20 mouse cellular contexts compared by ENCODE assay signal in genomic region chr12:84013130-84013529, GRCm38 (mm10). TPM values are rescaled to one million over a fixed set of nuclear protein-coding genes. Genes with fewer than 3 reads are reported as not detected.
DNase-seq lines count a peak whose midpoint lies in the region; ATAC-seq and TF ChIP-seq lines count a peak whose summit lies in the region.
"Had no signal": no experiment of that assay in that cellular context is flagged by ENCODE, and none has a peak within 500 bp of the region (broad histone marks: within the 10 kb centered on the region; RNA-seq: fewer than 3 reads in every experiment).

No protein-coding gene starts in this region.

- H3K9me3 ChIP-seq in forebrain, embryonic 13.5 days (replicated peaks): no peaks in the 10 kb centered on the region
- H3K9me3 ChIP-seq in forebrain, embryonic 16.5 days (ENCODE audit: control insufficient read depth, low read length): no peaks in the 10 kb centered on the region
- peaks cover 5% of the 10 kb centered on the region for H3K9me3 ChIP-seq in E14TG2a.4 (ENCODE audit: low read length)
- H3K9me3 ChIP-seq in midbrain, embryonic 13.5 days: no peaks in the 10 kb centered on the region
- H3K9me3 ChIP-seq: embryonic facial prominence, embryonic 10.5 days; heart, embryonic 13.5 days; stomach, embryonic 15.5 days had no signal

- no peak overlapping the region for H3K4me2 ChIP-seq in forebrain, embryonic 13.5 days
- no peak overlapping the region for H3K4me2 ChIP-seq in forebrain, embryonic 16.5 days (ENCODE audit: low read length)
- 0 out of 2 replicates have a peak overlapping the region, but pooled peaks have one; percentile 2 for H3K4me2 ChIP-seq in midbrain, embryonic 13.5 days (replicated peaks)
- H3K4me2 ChIP-seq: heart, embryonic 13.5 days; stomach, embryonic 15.5 days had no signal

- H3K4me3 ChIP-seq in forebrain, embryonic 13.5 days: no peak overlapping the region
- no peak overlapping the region for H3K4me3 ChIP-seq in forebrain, embryonic 16.5 days (replicated peaks; ENCODE audit: low read length)
- no peak overlapping the region for H3K4me3 ChIP-seq in layer of hippocampus, adult 2 months
- H3K4me3 ChIP-seq in E14TG2a.4 (replicated peaks; ENCODE audit: low read length): no peak overlapping the region
- H3K4me3 ChIP-seq in midbrain, embryonic 13.5 days (replicated peaks): no peak overlapping the region
- H3K4me3 ChIP-seq: embryonic facial prominence, embryonic 10.5 days; heart, embryonic 13.5 days; stomach, embryonic 15.5 days had no signal

- no peaks in the 10 kb centered on the region for H3K27me3 ChIP-seq in forebrain, embryonic 13.5 days
- no peaks in the 10 kb centered on the region for H3K27me3 ChIP-seq in forebrain, embryonic 16.5 days (replicated peaks; ENCODE audit: control insufficient read depth, insufficient read depth, low read length)
- H3K27me3 ChIP-seq in E14TG2a.4 (ENCODE audit: insufficient read depth, low read length): peaks cover 24% of the 10 kb centered on the region
- H3K27me3 ChIP-seq in midbrain, embryonic 13.5 days: no peaks in the 10 kb centered on the region
- H3K27me3 ChIP-seq: stomach, embryonic 15.5 days had no signal

- peaks cover 36% of the 10 kb centered on the region for H3K4me1 ChIP-seq in forebrain, embryonic 13.5 days
- peaks cover 26% of the 10 kb centered on the region for H3K4me1 ChIP-seq in forebrain, embryonic 16.5 days (replicated peaks; ENCODE audit: control insufficient read depth, insufficient read depth, low read length)
- H3K4me1 ChIP-seq in E14TG2a.4 (replicated peaks; ENCODE audit: low read depth, low read length): peaks cover 28% of the 10 kb centered on the region
- H3K4me1 ChIP-seq in midbrain, embryonic 13.5 days (replicated peaks): peaks cover 36% of the 10 kb centered on the region

- WGBS in forebrain, embryonic 13.5 days: 66% methylated on average over 6 of the region's 6 CpGs
- WGBS in forebrain, embryonic 16.5 days: 64% methylated on average over 6 of the region's 6 CpGs
- 60% methylated on average over 6 of the region's 6 CpGs for WGBS in midbrain, embryonic 13.5 days

- ATAC-seq in forebrain, embryonic 13.5 days: no peak
- no peak for ATAC-seq in forebrain, embryonic 16.5 days
- no peak for ATAC-seq in midbrain, embryonic 13.5 days
- ATAC-seq: inflammation-experienced regulatory T-cells, adult 6 months had no signal

- peak; percentile 60 for TF ChIP-seq CTCF in layer of hippocampus, adult 2 months (conservative IDR thresholded peaks at IDR 0.05)
- TF ChIP-seq CTCF in E14TG2a.4 (conservative IDR thresholded peaks at IDR 0.05; ENCODE audit: low read length): peak; percentile 27; the same call in 1 of the 2 replicates

- H3K9ac ChIP-seq in forebrain, embryonic 13.5 days: no peak overlapping the region
- H3K9ac ChIP-seq in forebrain, embryonic 16.5 days (replicated peaks; ENCODE audit: low read depth, low read length): no peak overlapping the region
- H3K9ac ChIP-seq in midbrain, embryonic 13.5 days (replicated peaks): no peak overlapping the region
- H3K9ac ChIP-seq: heart, embryonic 13.5 days; stomach, embryonic 15.5 days had no signal

- peaks cover 6% of the 10 kb centered on the region for H3K36me3 ChIP-seq in forebrain, embryonic 13.5 days (ENCODE audit: poor library complexity, severe bottlenecking)
- H3K36me3 ChIP-seq in forebrain, embryonic 16.5 days (ENCODE audit: control insufficient read depth, insufficient read depth): no peaks in the 10 kb centered on the region
- 0 out of 2 replicates have a peak, but pooled peaks cover 3% of the 10 kb centered on the region for H3K36me3 ChIP-seq in E14TG2a.4 (ENCODE audit: insufficient read depth, low read length)
- H3K36me3 ChIP-seq in midbrain, embryonic 13.5 days: peaks cover 3% of the 10 kb centered on the region; the same call in 1 of the 2 replicates

- peak overlapping the region; percentile 31; the same call in 1 of the 2 replicates for H3K27ac ChIP-seq in forebrain, embryonic 13.5 days
- no peak overlapping the region for H3K27ac ChIP-seq in forebrain, embryonic 16.5 days (ENCODE audit: low read length)
- peak overlapping the region; percentile 53; the same call in 1 of the 2 replicates for H3K27ac ChIP-seq in layer of hippocampus, adult 2 months
- H3K27ac ChIP-seq in midbrain, embryonic 13.5 days: peak overlapping the region; percentile 47; the same call in 1 of the 2 replicates
- H3K27ac ChIP-seq: embryonic facial prominence, embryonic 10.5 days; heart, embryonic 13.5 days; stomach, embryonic 15.5 days had no signal

- no peak for DNase-seq in layer of hippocampus, adult 2 months (ENCODE audit: low spot score in 2 of 2)
- DNase-seq in layer of hippocampus, postnatal 14 days (ENCODE audit: low spot score in 2 of 2): no peak
- DNase-seq in natural killer cell, adult 2 months (ENCODE audit: low spot score in 2 of 2): no peak
- DNase-seq in embryo, embryonic 9.5 days (ENCODE audit: extremely low spot score): no peak
- DNase-seq: cerebellum, adult 2 months; right cerebral cortex, postnatal 14 days; thymus, postnatal 25 days had no signal

RNA-seq across cellular contexts. Expression of gene Acot1, which starts 3.8 kb away (rescaled TPM):
- polyA plus RNA-seq in forebrain, embryonic 13.5 days (2015; fragmentation: Nextera tagmentation; extraction: Ambion mirVana): 54.0 and 56.5 TPM in 2 replicates
- polyA plus RNA-seq in forebrain, embryonic 16.5 days (2015; fragmentation: Nextera tagmentation; extraction: Ambion mirVana): 72.1 and 101 TPM in 2 replicates
- 10 to 100 TPM; 27.0 to 28.3 TPM for total RNA-seq in layer of hippocampus, adult 2 months (2021)
- 10 to 100 TPM; 20.7 to 23.9 TPM for total RNA-seq in layer of hippocampus, postnatal 14 days (2021)
- 64.6 and 66.8 TPM in 2 replicates for polyA plus RNA-seq in midbrain, embryonic 13.5 days (2015; fragmentation: Nextera tagmentation; extraction: Ambion mirVana)
- polyA plus RNA-seq: inflammation-experienced regulatory T-cells, adult 6 months had no signal

RNA-seq across cellular contexts. Expression of gene Acot4, which starts 25.0 kb away (rescaled TPM):
- polyA plus RNA-seq in forebrain, embryonic 13.5 days (2015; fragmentation: Nextera tagmentation; extraction: Ambion mirVana): 0.09 and 0.10 TPM in 2 replicates
- polyA plus RNA-seq in forebrain, embryonic 16.5 days (2015; fragmentation: Nextera tagmentation; extraction: Ambion mirVana): 0.21 and 0.35 TPM in 2 replicates
- 1 to 10 TPM; 3.2 to 3.4 TPM for total RNA-seq in layer of hippocampus, adult 2 months (2021)
- 1 to 10 TPM; 2.2 to 4.4 TPM for total RNA-seq in layer of hippocampus, postnatal 14 days (2021)
- 0.05 and 0.09 TPM in 2 replicates for polyA plus RNA-seq in midbrain, embryonic 13.5 days (2015; fragmentation: Nextera tagmentation; extraction: Ambion mirVana)

RNA-seq across cellular contexts. Expression of gene Acot2, which starts 25.5 kb away (rescaled TPM):
- 9.9 and 11.1 TPM in 2 replicates for polyA plus RNA-seq in forebrain, embryonic 13.5 days (2015; fragmentation: Nextera tagmentation; extraction: Ambion mirVana)
- 9.4 and 11.3 TPM in 2 replicates for polyA plus RNA-seq in forebrain, embryonic 16.5 days (2015; fragmentation: Nextera tagmentation; extraction: Ambion mirVana)
- total RNA-seq in layer of hippocampus, adult 2 months (2021): 10 to 100 TPM; 16.2 to 18.1 TPM
- total RNA-seq in layer of hippocampus, postnatal 14 days (2021): 10 to 100 TPM; 15.0 to 15.3 TPM
- polyA plus RNA-seq in midbrain, embryonic 13.5 days (2015; fragmentation: Nextera tagmentation; extraction: Ambion mirVana): 10.6 and 11.8 TPM in 2 replicates

RNA-seq across cellular contexts. Expression of gene Gm49366, which starts 25.6 kb away (rescaled TPM):
- not detected in 2 replicates for polyA plus RNA-seq in forebrain, embryonic 13.5 days (2015; fragmentation: Nextera tagmentation; extraction: Ambion mirVana)
- polyA plus RNA-seq in forebrain, embryonic 16.5 days (2015; fragmentation: Nextera tagmentation; extraction: Ambion mirVana): not detected in 2 replicates
- 1 to 10 TPM in 1 of 2 experiments, not detected in 1; 2.9 TPM for total RNA-seq in layer of hippocampus, adult 2 months (2021)
- not detected for total RNA-seq in layer of hippocampus, postnatal 14 days (2021)
- not detected in 2 replicates for polyA plus RNA-seq in midbrain, embryonic 13.5 days (2015; fragmentation: Nextera tagmentation; extraction: Ambion mirVana)
- total RNA-seq: ES-E14; gastrocnemius, adult 18-20 months; left cerebral cortex, postnatal 14 days; megakaryocyte-erythroid progenitor cell, adult 5-6 weeks had no signal
- polyA plus RNA-seq: cerebellum, adult 2 months; embryonic facial prominence, embryonic 10.5 days; heart, embryonic 13.5 days; inflammation-experienced regulatory T-cells, adult 6 months; liver, embryonic 16.5 days; stomach, embryonic 15.5 days had no signal

RNA-seq across cellular contexts. Expression of gene Heatr4, which starts 28.5 kb away (rescaled TPM):
- 0.05 TPM in 1 of 2 replicates, not detected in the other for polyA plus RNA-seq in forebrain, embryonic 13.5 days (2015; fragmentation: Nextera tagmentation; extraction: Ambion mirVana)
- polyA plus RNA-seq in forebrain, embryonic 16.5 days (2015; fragmentation: Nextera tagmentation; extraction: Ambion mirVana): not detected in 2 replicates
- not detected for total RNA-seq in layer of hippocampus, adult 2 months (2021)
- total RNA-seq in layer of hippocampus, postnatal 14 days (2021): under 1 TPM in 1 of 2 experiments, not detected in 1; 0.12 TPM
- not detected in 2 replicates for polyA plus RNA-seq in midbrain, embryonic 13.5 days (2015; fragmentation: Nextera tagmentation; extraction: Ambion mirVana)
- total RNA-seq: ES-E14; gastrocnemius, adult 18-20 months; megakaryocyte-erythroid progenitor cell, adult 5-6 weeks had no signal
- polyA plus RNA-seq: embryonic facial prominence, embryonic 10.5 days; heart, embryonic 13.5 days; inflammation-experienced regulatory T-cells, adult 6 months; liver, embryonic 16.5 days had no signal
